Mouse (Mus musculus) midbrain, embryonic 13.5 days (tissue): ENCODE measurements at regions not wholly inside any gene's neighbourhood (a gene's known extent, or its start where the extent isn't known, plus 50 kb on each side); places are given as distances from the start of the nearest gene placed in this dataset.

ENCODE experiments used
- ATAC-seq: fragments of 200-750 bp; cut with Nextera tagmentation; 2 replicates; pipeline ENCODE4 v1.8.0; 2017; ENCODE audit warnings: mild to moderate bottlenecking, moderate TSS enrichment, moderate library complexity
- H3K27ac ChIP-seq: fragments of 300-500 bp; sonication (generic); 2 replicates; pipeline ENCODE4 v1.5.1; 2015; ENCODE audit warnings: inconsistent platforms, mild to moderate bottlenecking, moderate library complexity
- H3K27me3 ChIP-seq: fragments of 300-500 bp; sonication (generic); 2 replicates; pipeline ENCODE4 v1.6.1; 2015; ENCODE audit warnings: mild to moderate bottlenecking, inconsistent platforms
- H3K36me3 ChIP-seq: fragments of 300-500 bp; sonication (generic); 2 replicates; pipeline ENCODE4 v1.6.1; 2015; ENCODE audit warnings: mild to moderate bottlenecking, inconsistent platforms
- H3K4me1 ChIP-seq: fragments of 300-500 bp; sonication (generic); replicated peaks from 2 replicates; pipeline ENCODE4 v1.6.1; 2015; ENCODE audit warnings: inconsistent platforms
- H3K4me2 ChIP-seq: fragments of 300-500 bp; sonication (generic); replicated peaks from 2 replicates; pipeline ENCODE4 v1.6.1; 2015; ENCODE audit warnings: moderate library complexity, mild to moderate bottlenecking, inconsistent platforms
- H3K4me3 ChIP-seq: fragments of 300-500 bp; sonication (generic); replicated peaks from 2 replicates; pipeline ENCODE4 v1.5.1; 2015; ENCODE audit warnings: mild to moderate bottlenecking, inconsistent platforms
- H3K9ac ChIP-seq: fragments of 300-500 bp; sonication (generic); replicated peaks from 2 replicates; pipeline ENCODE4 v1.6.1; 2015; ENCODE audit warnings: mild to moderate bottlenecking, inconsistent platforms
- H3K9me3 ChIP-seq: fragments of 300-500 bp; sonication (generic); 2 replicates; pipeline ENCODE4 v1.6.1; 2016; ENCODE audit warnings: mild to moderate bottlenecking, inconsistent platforms
- WGBS: fragments of 180-500 bp; shearing (Covaris S2); methylation state at CpG from one replicate; pipeline ENCODE4 v1.1.7; 2015; 5-methylcytosine and 5-hydroxymethylcytosine counted together

DNA sequence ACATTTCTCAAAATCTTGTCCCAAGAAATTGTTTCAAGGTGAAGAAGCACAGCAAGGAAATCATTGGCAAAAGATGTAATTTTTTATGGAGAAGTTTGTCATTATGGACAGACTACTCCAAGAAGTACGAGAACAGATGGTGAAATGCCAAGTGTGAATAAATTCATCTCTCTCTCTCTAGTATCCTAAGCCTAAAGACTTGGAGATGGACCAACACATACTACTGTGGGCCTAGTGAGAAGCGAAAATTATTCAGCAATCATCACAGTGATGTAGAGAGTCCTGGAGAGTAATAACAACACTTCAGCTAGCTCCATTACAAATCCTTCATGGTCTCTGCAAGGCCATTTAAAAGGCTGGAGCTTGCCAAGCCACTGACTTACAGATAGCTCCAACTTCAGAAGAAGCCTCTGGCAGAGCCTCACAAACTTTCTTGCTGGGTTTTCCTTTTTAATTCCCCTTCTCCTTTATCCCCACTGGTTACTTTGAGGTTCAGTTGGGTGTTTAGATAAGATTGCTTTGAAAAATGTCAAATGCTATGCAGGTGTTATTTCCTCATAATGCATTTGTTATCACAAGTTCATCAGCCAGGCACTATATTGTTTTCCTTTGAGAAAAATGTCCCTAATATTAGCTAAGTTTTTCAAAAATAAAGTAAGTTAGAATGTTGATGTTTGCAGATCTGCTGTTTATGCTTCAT is 330.9 kb upstream of the Mgat4c start:
- H3K9ac ChIP-seq: no peak overlapping the region
- H3K27ac ChIP-seq: no peak overlapping the region
- H3K4me3 ChIP-seq: no peak overlapping the region
- H3K4me2 ChIP-seq: no peak overlapping the region
- no peaks in the 10 kb centered on the region for H3K4me1 ChIP-seq
- no peak for ATAC-seq
- H3K9me3 ChIP-seq: no peaks in the 10 kb centered on the region
- H3K36me3 ChIP-seq: no peaks in the 10 kb centered on the region
- H3K27me3 ChIP-seq: no peaks in the 10 kb centered on the region
- 90% methylated on average over 2 of the region's 2 CpGs for WGBS

DNA sequence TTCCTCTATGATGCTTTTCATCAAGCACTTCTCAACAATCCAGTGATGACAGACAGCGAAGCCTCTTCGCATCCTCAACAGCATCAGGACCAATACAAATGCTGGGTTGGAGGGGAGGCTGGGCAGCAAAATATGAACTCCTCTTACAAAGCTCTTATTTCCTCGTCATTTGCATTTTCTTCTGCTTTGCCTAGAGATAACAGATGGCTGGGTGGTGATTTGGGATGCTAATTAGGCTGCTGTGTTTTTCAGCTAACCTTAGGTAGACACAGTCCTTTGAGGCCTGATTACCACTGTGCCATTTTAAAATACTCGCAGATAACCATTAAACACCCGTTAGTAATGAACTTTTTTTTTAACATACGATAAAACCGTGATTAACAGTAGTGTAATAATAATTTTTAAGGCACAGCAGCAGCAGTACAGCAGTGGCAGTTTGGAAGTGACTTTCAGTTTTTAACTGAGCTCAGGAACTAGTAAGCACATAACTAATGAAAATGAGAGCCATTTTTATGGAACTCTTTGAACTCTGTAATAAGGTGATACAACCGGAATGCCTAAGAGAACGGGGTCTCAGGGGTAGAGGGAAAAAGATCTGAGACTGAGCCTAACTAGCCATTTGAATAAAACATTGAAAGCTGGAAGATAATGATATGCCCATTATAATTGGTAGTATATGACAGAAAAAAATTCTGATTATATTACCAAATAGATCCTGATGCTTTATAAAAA is 307.3 kb upstream of the Mgat4c start:
- H3K36me3 ChIP-seq: no peaks in the 10 kb centered on the region
- no peaks in the 10 kb centered on the region for H3K27me3 ChIP-seq
- no peak overlapping the region for H3K4me3 ChIP-seq
- H3K9me3 ChIP-seq: no peaks in the 10 kb centered on the region
- no peak overlapping the region; the same call in 1 of the 2 replicates for H3K4me2 ChIP-seq
- H3K4me1 ChIP-seq: peaks cover 4% of the 10 kb centered on the region
- H3K27ac ChIP-seq: peak overlapping the region; percentile 74
- peak; percentile 91 for ATAC-seq
- WGBS: 44% methylated on average over 9 of the region's 9 CpGs
- no peak overlapping the region for H3K9ac ChIP-seq

DNA sequence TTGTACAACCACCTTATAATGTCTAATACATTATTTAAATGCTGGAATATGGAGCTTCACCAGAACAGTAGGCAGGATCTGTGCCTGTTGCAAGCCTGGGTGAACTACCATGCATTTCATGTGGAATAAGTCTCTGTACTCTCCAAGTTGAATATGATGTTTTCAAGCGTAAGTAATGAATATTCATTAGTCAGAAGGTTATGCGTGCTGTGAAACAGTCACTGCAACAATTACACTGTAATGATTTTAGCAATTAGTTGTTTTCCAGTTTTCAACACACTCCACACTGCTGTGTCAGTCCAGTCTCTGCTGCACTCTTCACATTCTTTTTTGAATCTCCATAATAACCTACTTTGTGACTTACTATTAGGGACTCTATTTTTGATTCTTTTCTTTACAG is 287.9 kb upstream of the Mgat4c start:
- Histone ChIP-seq H3K36me3 (no peaks in the 10 kb centered on the region), H3K4me1 (no peaks in the 10 kb centered on the region), H3K9ac (no peak overlapping the region), H3K4me3 (no peak overlapping the region), H3K27ac (no peak overlapping the region), H3K27me3 (no peaks in the 10 kb centered on the region), H3K9me3 (no peaks in the 10 kb centered on the region), H3K4me2 (no peak overlapping the region)
- ATAC-seq: no peak
- 64% methylated on average over 2 of the region's 2 CpGs for whole genome bisulfite sequencing

DNA sequence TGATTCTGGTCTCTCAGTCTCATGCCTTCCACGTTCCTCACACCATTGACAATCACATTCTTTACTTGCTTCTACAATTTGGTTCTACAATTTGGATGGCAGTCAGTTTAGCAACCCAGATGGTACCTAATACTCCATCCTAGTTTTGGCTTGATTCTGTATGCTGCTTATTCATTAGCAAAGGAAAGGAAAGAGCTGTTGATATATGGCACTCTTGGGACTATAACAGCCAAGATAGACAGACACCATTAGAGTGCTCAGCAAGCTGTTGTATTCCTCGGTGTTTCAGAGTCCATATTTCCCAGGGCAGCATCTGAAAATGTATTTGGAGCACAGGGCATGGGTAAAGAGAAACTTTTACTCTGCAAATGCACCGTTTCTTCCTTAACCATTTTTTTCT is 282.1 kb upstream of the Mgat4c start:
- 86% methylated on average over 3 of the region's 3 CpGs for WGBS
- ATAC-seq: no peak
- H3K36me3 ChIP-seq: no peaks in the 10 kb centered on the region
- no peak overlapping the region for H3K4me3 ChIP-seq
- H3K27me3 ChIP-seq: no peaks in the 10 kb centered on the region
- H3K4me2 ChIP-seq: no peak overlapping the region
- H3K27ac ChIP-seq: no peak overlapping the region
- H3K4me1 ChIP-seq: no peaks in the 10 kb centered on the region
- H3K9ac ChIP-seq: no peak overlapping the region
- H3K9me3 ChIP-seq: no peaks in the 10 kb centered on the region

DNA sequence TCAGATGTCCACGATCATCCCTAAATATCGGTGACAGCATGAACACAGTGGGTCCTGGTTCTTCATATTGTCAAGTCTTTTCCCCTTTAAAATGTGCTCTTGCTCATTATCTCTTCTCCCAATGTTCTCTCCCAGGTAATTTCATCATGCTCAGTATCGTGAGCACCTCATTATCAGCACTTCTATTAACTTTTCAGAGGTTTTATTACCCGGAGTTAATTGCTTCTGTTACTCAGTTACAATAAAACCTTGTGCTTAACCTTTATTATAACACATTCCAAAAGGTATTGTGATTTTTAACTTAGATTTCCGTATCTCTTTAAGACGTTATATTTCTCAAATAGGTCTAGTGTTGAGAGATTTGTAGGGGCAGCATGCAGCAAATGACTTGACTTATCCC is 266.0 kb upstream of the Mgat4c start:
- Histone ChIP-seq H3K4me2 (no peak overlapping the region), H3K4me1 (no peaks in the 10 kb centered on the region), H3K36me3 (no peaks in the 10 kb centered on the region), H3K27me3 (no peaks in the 10 kb centered on the region), H3K4me3 (no peak overlapping the region), H3K9ac (no peak overlapping the region), H3K9me3 (no peaks in the 10 kb centered on the region), H3K27ac (no peak overlapping the region)
- ATAC-seq: no peak
- WGBS: 89% methylated on average over 6 of the region's 6 CpGs

DNA sequence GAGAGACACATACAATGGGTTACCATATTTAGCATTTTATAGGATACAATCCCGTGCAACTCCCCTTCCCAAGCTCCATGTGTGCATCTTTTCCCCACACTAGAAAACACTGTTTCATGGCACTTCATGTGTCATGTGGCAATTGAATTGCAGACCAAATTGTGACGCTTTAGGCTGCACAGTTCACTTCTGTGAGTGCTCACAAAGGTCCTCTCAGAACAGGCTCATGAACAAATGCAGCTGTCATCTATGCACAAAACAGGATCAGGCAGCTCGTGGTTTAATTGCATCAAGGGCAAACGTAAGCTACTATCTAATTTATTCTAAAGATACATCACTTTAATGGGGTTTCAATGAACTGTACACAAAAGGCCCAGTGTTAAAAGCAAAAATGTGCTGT is 258.7 kb upstream of the Mgat4c start:
- Histone ChIP-seq H3K9me3 (no peaks in the 10 kb centered on the region), H3K36me3 (no peaks in the 10 kb centered on the region), H3K27me3 (no peaks in the 10 kb centered on the region), H3K9ac (no peak overlapping the region), H3K4me1 (no peaks in the 10 kb centered on the region), H3K4me3 (no peak overlapping the region), H3K27ac (no peak overlapping the region), H3K4me2 (no peak overlapping the region)
- ATAC-seq: peak; percentile 40; the same call in 1 of the 2 replicates
- 48% methylated on average over 4 of the region's 4 CpGs for WGBS
